Mouse (Mus musculus): Measurements from ENCODE around the gene Bri3.

- no peak for TF ChIP-seq CTCF (IDR thresholded peaks at IDR 0.05; ENCODE audit: borderline replicate concordance, insufficient read depth, low read length)
- no peak for TF ChIP-seq POLR2A (IDR thresholded peaks at IDR 0.05; ENCODE audit: low read depth, low read length)
Observed at GRCm38 (mm10) chr5:144206069-144206468, 38.2 kb upstream of the Bri3 start.
